Mouse (Mus musculus) neural tube, embryonic 11.5 days (tissue): ENCODE results near the gene Stx17. TPM values are rescaled to one million over a fixed set of nuclear protein-coding genes. Genes with fewer than 3 reads are reported as not detected.
A peak's percentile ranks its signal among the peaks of the same experiment; 100 is the strongest.

Experiments used
- ATAC-seq: fragments of 200-750 bp; cut with Nextera tagmentation; 2 replicates; pipeline ENCODE4 v1.8.0; 2017; ENCODE audit warnings: moderate number of reproducible peaks, mild to moderate bottlenecking, moderate TSS enrichment, moderate library complexity; ENCODE audit not compliant: insufficient read depth, low FRiP score, low TSS enrichment
- DNase-seq: peaks from one replicate; pipeline ENCODE4 v3.0.0-alpha.2; 2015; ENCODE audit warnings: low spot score
- H3K27ac ChIP-seq: fragments of 300-500 bp; sonication (generic); 2 replicates; pipeline ENCODE4 v1.5.1; 2014; ENCODE audit warnings: low read depth, mild to moderate bottlenecking, low read length
- H3K27me3 ChIP-seq: fragments of 300-500 bp; sonication (generic); 2 replicates; pipeline ENCODE4 v1.6.1; 2014; ENCODE audit warnings: mild to moderate bottlenecking, low read length, mixed read lengths; ENCODE audit not compliant: control insufficient read depth, insufficient read depth
- H3K36me3 ChIP-seq: fragments of 300-500 bp; sonication (generic); 2 replicates; pipeline ENCODE4 v1.6.1; 2014; ENCODE audit warnings: mild to moderate bottlenecking, low read length, moderate library complexity, mixed read lengths; ENCODE audit not compliant: control insufficient read depth, insufficient read depth
- H3K4me1 ChIP-seq: fragments of 300-500 bp; sonication (generic); 2 replicates; pipeline ENCODE4 v1.6.1; 2014; ENCODE audit warnings: low read length, mixed read lengths; ENCODE audit not compliant: control insufficient read depth, insufficient read depth
- H3K4me2 ChIP-seq: fragments of 300-500 bp; sonication (generic); 2 replicates; pipeline ENCODE4 v1.6.1; 2014; ENCODE audit warnings: low read depth, mild to moderate bottlenecking, moderate library complexity
- H3K4me3 ChIP-seq: fragments of 300-500 bp; sonication (generic); 2 replicates; pipeline ENCODE4 v1.5.1; 2014; ENCODE audit warnings: low read depth, low read length
- H3K9ac ChIP-seq: fragments of 300-500 bp; sonication (generic); 2 replicates; pipeline ENCODE4 v1.6.1; 2014; ENCODE audit warnings: mild to moderate bottlenecking, low read length
- H3K9me3 ChIP-seq: fragments of 300-500 bp; sonication (generic); 2 replicates; pipeline ENCODE4 v1.6.1; 2016; ENCODE audit warnings: low read length; ENCODE audit not compliant: control insufficient read depth
- WGBS: fragments of 180-500 bp; shearing (Covaris S2); extraction: QIAGEN DNeasy Blood & Tissue Kit; methylation state at CpG from one replicate; pipeline ENCODE4 v1.1.7; 2014; 5-methylcytosine and 5-hydroxymethylcytosine counted together
- polyA plus RNA-seq: library from polyadenylated mRNA; unstranded; fragments of >200 nt; fragmentation: Nextera tagmentation; extraction: Ambion mirVana; gene quantifications from 2 replicates; pipeline ENCODE4 v1.2.1, GENCODE M21; 2014

Stx17 gene
- polyA plus RNA-seq, 1 experiment from 2014 or later, result 21.0 TPM

DNA sequence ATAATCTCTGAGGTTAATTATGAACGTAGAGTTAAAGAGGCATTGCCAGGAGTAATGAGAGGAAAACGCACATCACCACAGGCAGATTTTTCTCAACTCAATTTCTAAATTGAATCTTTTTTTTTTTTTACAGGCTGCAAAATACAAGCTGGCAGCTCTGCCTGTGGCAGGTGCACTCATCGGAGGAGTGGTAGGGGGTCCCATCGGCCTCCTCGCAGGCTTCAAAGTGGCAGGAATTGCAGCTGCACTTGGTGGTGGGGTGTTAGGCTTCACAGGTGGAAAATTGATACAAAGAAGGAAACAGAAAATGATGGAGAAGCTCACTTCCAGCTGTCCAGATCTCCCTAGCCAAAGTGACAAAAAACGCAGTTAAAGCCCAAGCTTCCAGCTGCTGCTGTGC lies 56.7 kb downstream of the Stx17 start:
- Histone ChIP-seq H3K9ac (no peak overlapping the region), H3K9me3 (no peaks in the 10 kb centered on the region), H3K4me1 (no peaks in the 10 kb centered on the region), H3K4me3 (no peak overlapping the region), H3K27ac (no peak overlapping the region), H3K4me2 (no peak overlapping the region), H3K36me3 (no peaks in the 10 kb centered on the region), H3K27me3 (no peaks in the 10 kb centered on the region)
- WGBS, result 75% methylated on average over 6 of the region's 6 CpGs
- ATAC-seq (no peak), DNase-seq (no peak)

DNA sequence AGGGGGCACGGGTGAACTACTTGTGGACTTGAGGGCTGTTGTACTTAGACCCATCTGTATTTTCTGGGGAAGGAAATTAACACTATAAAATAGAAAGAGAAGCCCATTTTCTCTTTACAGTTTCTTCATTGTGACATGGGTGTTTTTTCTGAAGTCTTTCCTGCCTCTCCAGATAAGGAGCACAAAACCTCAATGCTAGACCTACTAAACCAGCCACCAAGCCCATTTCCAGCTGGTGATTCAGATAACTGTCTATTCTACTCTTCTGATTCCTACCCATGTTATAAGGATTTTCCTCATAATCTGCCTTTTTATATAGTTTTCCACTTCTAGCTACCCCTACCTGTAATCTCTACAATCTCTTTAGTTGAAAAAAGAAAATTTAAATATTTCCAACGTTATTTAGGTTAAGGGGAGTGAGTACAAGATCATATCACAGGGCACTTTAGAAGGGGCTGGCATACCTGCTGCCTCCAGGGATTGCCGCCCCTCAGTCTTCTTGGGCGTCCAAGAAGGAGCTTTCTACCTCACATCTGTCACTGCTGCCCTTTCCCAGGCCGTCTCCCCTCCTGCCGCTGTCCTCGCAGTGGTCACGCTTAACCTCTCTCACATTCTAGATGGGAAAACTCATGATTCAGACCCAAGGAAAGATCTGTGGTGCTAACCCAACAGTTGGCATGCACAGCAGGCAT lies 57.5 kb downstream of the Stx17 start:
- 86% methylated on average over 8 of the region's 8 CpGs for WGBS
- Histone ChIP-seq H3K27me3 (no peaks in the 10 kb centered on the region), H3K9ac (no peak overlapping the region), H3K4me3 (no peak overlapping the region), H3K4me2 (no peak overlapping the region), H3K9me3 (no peaks in the 10 kb centered on the region), H3K36me3 (no peaks in the 10 kb centered on the region), H3K4me1 (no peaks in the 10 kb centered on the region), H3K27ac (no peak overlapping the region)
- no peak for DNase-seq
- ATAC-seq, result no peak

DNA sequence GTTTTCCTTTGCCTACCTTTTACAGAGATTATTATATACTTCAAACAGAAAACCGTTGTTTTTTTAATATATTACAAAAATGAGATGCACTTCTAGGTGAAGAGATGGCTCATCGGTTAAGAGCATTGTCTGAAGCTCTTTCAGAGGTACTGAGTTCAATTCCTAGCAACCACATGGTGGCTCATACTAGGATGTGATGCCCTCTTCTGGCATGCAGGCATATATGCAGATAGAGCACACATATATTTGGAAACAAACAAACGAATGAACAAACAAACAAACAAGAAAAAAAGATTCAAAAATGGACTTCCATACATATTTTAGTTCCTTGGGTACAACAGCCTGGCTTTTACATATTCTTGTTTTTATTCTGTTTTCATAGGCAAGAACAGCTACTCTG lies 73.2 kb downstream of the Stx17 start:
- Histone ChIP-seq H3K4me1 (no peaks in the 10 kb centered on the region), H3K36me3 (no peaks in the 10 kb centered on the region), H3K4me2 (no peak overlapping the region), H3K9ac (no peak overlapping the region), H3K4me3 (no peak overlapping the region), H3K27me3 (no peaks in the 10 kb centered on the region), H3K9me3 (no peaks in the 10 kb centered on the region), H3K27ac (no peak overlapping the region)
- WGBS, result 80% methylated on average over 3 of the region's 3 CpGs
- DNase-seq (no peak), ATAC-seq (no peak)

DNA sequence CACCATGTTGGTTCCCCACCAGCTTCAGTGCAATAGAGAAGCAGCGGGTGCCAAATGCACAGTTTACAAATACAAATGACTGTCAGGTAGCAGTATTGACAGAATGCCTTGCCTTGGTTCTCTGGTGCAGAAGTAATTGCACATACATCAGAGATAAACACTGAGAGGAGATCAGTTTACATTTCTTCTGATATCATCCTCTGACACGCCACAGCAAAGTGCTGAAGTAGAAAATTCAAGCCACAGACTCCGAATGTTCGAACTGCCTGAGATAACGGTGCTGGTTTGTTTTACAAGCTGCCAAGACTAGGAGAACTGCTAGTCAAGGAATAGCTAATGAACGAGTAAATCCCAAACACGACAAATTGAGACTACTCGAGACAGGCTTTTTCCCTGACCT lies 73.7 kb downstream of the Stx17 start:
- Histone ChIP-seq H3K4me2 (no peak overlapping the region), H3K4me1 (no peaks in the 10 kb centered on the region), H3K27me3 (no peaks in the 10 kb centered on the region), H3K27ac (no peak overlapping the region), H3K9ac (no peak overlapping the region), H3K9me3 (no peaks in the 10 kb centered on the region), H3K4me3 (no peak overlapping the region), H3K36me3 (no peaks in the 10 kb centered on the region)
- ATAC-seq (no peak), DNase-seq (no peak)
- 92% methylated on average over 8 of the region's 8 CpGs for WGBS

DNA sequence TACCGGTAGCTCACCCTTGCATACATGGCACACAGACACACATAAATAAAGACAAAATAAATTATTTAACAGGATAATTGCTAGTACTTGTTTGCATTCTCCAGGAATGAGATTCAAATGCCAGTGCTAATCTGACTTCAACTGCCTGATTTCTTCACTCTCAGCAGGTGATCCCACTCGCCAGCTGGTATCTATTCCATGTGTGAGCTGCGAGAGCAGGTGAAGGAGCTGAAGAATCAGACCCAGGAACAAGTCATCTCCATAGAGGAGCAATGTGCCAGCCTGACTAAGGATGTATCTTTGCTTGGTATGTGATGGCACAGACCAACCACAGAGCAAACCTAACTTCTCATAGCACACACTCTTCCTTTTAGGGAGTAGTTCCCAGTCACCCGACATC lies 78.8 kb downstream of the Stx17 start:
- no peak overlapping the region for H3K4me2 ChIP-seq
- 91% methylated on average over 4 of the region's 4 CpGs for WGBS
- H3K36me3 ChIP-seq, result no peaks in the 10 kb centered on the region; the same call in 1 of the 2 replicates
- H3K27me3 ChIP-seq, result no peaks in the 10 kb centered on the region
- no peak for ATAC-seq
- H3K9me3 ChIP-seq, result no peaks in the 10 kb centered on the region
- no peak overlapping the region for H3K9ac ChIP-seq
- no peak for DNase-seq
- H3K27ac ChIP-seq, result no peak overlapping the region
- H3K4me1 ChIP-seq, result no peaks in the 10 kb centered on the region
- H3K4me3 ChIP-seq, result no peak overlapping the region

DNA sequence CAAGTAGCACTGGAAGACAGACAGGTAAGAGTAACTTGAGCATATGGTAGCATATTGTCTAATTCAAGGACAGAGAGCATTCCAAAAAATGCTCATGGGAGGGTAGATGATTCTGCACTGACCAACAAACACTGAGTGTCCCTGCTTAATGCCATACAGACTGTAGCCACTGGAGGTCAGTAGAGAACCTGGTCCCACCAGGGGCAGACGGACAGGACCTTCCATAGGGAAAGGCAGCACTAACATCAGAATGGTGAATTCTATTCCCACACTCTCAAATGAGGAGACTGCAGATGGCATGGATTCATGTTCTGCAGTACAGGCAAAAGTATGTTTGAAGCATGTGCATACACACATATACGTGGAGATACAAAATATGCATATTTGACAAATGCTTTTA lies 100.5 kb downstream of the Stx17 start:
- ATAC-seq (no peak), DNase-seq (peak; percentile 50)
- Histone ChIP-seq H3K4me3 (no peak overlapping the region), H3K36me3 (no peaks in the 10 kb centered on the region), H3K27ac (no peak overlapping the region), H3K9me3 (no peaks in the 10 kb centered on the region), H3K27me3 (no peaks in the 10 kb centered on the region), H3K4me2 (no peak overlapping the region), H3K9ac (no peak overlapping the region), H3K4me1 (no peaks in the 10 kb centered on the region)
- WGBS, result 19% methylated on average over 2 of the region's 2 CpGs

DNA sequence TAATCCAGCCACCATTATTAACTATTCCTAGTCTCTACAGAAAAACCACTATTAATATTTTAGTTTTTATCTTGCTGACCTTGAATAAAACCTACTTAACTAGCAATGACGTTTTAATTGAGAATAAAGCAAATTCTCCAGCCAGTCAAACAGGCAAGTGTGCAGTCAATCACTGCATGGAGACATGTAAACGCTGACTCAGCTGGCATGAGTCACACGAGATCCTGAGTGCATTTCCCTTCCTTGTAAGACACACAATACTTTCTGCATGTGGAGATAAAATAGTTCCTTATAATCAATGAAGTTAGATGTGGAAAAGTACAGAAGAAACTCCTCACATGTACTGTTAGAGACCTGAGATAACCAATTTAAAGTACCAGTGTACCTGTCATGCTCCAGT lies 100.9 kb downstream of the Stx17 start:
- Histone ChIP-seq H3K4me3 (no peak overlapping the region), H3K9me3 (no peaks in the 10 kb centered on the region), H3K4me2 (no peak overlapping the region), H3K27me3 (no peaks in the 10 kb centered on the region), H3K9ac (no peak overlapping the region), H3K27ac (no peak overlapping the region), H3K4me1 (no peaks in the 10 kb centered on the region), H3K36me3 (no peaks in the 10 kb centered on the region)
- DNase-seq (no peak), ATAC-seq (no peak)
- 55% methylated on average over 3 of the region's 3 CpGs for WGBS

DNA sequence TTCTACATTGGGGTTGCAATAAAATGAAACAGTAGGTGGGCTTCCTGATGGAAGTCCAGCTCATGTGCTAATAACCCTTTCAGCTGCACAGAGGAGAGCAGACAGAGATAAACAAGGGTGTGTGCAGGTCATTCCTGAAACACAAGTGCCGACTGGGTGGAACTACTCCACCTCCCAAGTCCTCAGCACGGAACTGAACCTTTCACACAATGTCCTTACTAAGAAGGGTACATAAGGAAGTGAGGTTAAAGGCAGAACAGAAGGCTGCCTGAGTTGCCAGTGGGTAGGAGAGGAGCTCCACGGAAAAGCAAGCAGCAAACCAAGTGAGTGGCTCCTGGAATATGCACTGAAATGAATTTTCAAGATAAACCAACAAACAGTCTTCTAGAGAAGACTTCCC lies 102.1 kb downstream of the Stx17 start:
- 46% methylated on average over 3 of the region's 3 CpGs for WGBS
- DNase-seq, result no peak

More for the DNA sequence above, 102.1 kb downstream of the Stx17 start:
- H3K27ac ChIP-seq, result no peak overlapping the region
- no peaks in the 10 kb centered on the region for H3K36me3 ChIP-seq
- no peaks in the 10 kb centered on the region for H3K27me3 ChIP-seq
- no peaks in the 10 kb centered on the region for H3K9me3 ChIP-seq
- H3K4me2 ChIP-seq, result no peak overlapping the region
- no peak for ATAC-seq
- H3K9ac ChIP-seq, result no peak overlapping the region
- H3K4me3 ChIP-seq, result no peak overlapping the region
- H3K4me1 ChIP-seq, result no peaks in the 10 kb centered on the region
